Mouse (Mus musculus): ENCODE measurements at regions not wholly inside any gene's neighbourhood (a gene's known extent, or its start where the extent isn't known, plus 50 kb on each side); places are given as distances from the start of the nearest gene placed in this dataset.

DNA sequence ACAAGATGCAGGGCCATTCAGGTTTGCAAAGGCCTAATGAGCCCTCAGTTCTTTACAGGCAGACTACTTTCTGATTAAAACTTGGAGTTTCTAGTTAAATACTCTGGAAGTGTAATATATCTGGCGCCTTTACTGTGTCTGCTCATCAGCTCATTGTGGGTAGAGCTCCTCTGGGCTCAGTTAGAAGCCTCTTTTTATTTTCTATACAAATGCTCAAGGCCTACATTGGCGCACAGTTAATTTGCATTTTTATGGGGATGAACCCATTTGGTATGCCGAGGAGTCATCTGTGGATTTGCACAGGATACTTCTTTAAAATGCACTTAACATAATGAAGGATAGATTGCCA, 573.5 kb downstream of the Rps29 start:
- TF ChIP-seq CTCF (conservative IDR thresholded peaks at IDR 0.05; ENCODE audit: insufficient read depth, insufficient read length, low read depth, low read length): no peak
- TF ChIP-seq POLR2A (IDR thresholded peaks at IDR 0.05; ENCODE audit: low read depth, low read length): no peak

Measured in kidney, adult 2 months (tissue).